Mouse (Mus musculus): Measurements from ENCODE around the gene Gm49416. TPM values are rescaled to one million over a fixed set of nuclear protein-coding genes. Genes with fewer than 3 reads are reported as not detected.
"Not testable (repeated sequence)": the region's sequence is repeated elsewhere in the genome, so short reads cannot be mapped to it uniquely, and the experiment has no call there.

Gm49416 gene
- polyA plus RNA-seq, 1 experiment from 2014 or later: not detected

- Histone ChIP-seq H3K4me3 (replicated peaks) (no peak within 1 kb of the TSS), H3K9me3 (replicated peaks) (no peaks in the 10 kb centered on the region), H3K27me3 (no peaks in the 10 kb centered on the region), H3K4me1 (peaks cover 27% of the 10 kb centered on the region), H3K27ac (no peak within 1 kb of the TSS), H3K9ac (no peak within 1 kb of the TSS), H3K36me3 (peaks cover 3% of the 10 kb centered on the region; the same call in 1 of the 2 replicates), H3K4me2 (no peak within 1 kb of the TSS)
- 77% methylated on average over 3 of the region's 3 CpGs for WGBS
- no peak for ATAC-seq (replicated peaks; ENCODE audit: low FRiP score)
These were observed 5.1 kb upstream of the Gm49416 start, which contains the start of the genes Lbhd1 and Gm49403 for GRCm38 (mm10) chr19:8883616-8884015. Gene Lbhd1, plus strand, starts transcription at chr19:8883732. Gene Gm49403, plus strand, starts transcription at chr19:8883930.

DNA sequence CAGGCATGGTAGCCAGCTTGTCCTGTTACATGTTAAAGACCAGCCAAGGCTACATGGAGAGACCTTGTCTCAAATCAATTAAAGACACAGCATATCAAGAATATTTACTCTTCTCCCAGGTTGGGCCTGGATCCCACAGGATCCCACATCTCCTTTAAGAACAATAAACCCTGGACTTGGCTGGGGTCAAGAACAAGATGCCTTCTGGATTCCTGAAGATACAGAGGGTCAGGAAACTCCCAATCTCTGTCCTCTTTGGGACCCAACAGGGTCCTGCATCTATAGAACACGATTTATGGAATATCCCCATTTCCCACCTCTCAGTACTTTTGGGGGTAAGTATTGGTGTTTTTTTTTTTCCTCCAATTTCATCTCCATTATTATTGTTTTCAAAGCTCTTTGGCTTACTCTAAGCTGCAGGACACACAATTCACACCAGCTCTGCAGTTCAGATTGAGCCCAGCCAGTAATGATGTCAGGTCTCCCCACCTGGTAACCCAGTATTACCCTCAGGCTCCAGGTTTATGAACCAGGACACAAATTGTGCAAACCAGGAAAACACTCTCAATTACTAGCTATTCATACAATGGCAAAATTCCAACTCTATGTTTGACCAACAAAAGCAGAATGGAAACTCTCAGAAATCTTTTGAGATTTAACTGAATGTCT lies 1.7 kb upstream of the Gm49416 start:
- Histone ChIP-seq H3K4me3 (replicated peaks) (peak overlapping the region; percentile 72; the same call in 1 of the 2 replicates), H3K36me3 (peaks cover 16% of the 10 kb centered on the region), H3K27me3 (no peaks in the 10 kb centered on the region), H3K4me2 (peak overlapping the region; percentile 56), H3K9ac (no peak overlapping the region), H3K27ac (peak overlapping the region; percentile 93), H3K4me1 (peaks cover 19% of the 10 kb centered on the region), H3K9me3 (replicated peaks) (no peaks in the 10 kb centered on the region)
- no peak for ATAC-seq (replicated peaks; ENCODE audit: low FRiP score)
- 59% methylated on average over 1 of the region's 1 CpGs for WGBS

DNA sequence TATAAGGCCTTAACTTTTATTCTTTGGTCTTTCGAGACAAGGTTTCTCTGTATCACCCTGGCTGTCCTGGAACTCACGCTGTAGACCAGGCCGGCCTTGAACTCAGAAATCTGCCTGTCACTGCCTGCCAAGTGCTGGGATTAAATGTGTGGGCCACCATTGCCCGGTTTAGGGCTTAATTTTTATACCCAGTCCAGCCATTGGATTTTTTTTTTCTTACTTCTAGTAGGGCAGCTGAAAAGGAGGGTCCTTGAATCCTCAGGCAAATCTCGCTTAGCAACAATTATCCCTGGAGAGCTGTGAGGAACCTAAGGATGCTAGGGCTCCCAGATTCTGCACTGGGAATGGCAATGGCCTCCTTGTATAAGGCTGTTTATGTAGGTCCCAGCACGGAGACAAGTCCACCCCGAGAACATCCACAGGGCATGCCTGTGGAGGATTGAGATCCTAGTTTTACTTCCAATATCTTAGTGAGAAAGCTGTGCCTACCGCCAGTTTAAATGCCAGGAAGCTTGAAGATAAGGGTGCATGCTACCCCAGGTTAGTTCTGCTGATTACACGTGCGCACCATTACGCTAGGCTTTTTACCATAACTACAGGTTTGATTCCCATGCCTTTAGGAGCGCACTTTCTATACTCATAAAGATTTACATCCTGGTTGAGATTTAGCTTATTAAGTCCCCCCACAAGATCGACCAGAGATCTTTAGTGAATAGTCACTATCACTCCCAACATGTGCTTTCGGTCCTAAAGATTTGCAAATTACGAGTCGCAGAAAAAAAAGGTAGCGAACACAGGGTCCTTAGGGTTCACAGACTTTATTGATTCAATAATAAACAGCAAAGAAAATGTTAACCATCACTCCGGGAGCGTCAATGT lies 902 bp upstream of the Gm49416 start:
- H3K36me3 ChIP-seq: peaks cover 16% of the 10 kb centered on the region
- H3K4me3 ChIP-seq (replicated peaks): peak overlapping the region; percentile 72
- H3K27me3 ChIP-seq: no peaks in the 10 kb centered on the region
- no peaks in the 10 kb centered on the region for H3K9me3 ChIP-seq (replicated peaks)
- WGBS: 14% methylated on average over 19 of the region's 19 CpGs
- H3K4me1 ChIP-seq: peaks cover 23% of the 10 kb centered on the region
- H3K9ac ChIP-seq: peak overlapping the region; percentile 78
- ATAC-seq (replicated peaks; ENCODE audit: low FRiP score): no peak
- H3K27ac ChIP-seq: peak overlapping the region; percentile 93
- peak overlapping the region; percentile 56 for H3K4me2 ChIP-seq

GRCm38 (mm10) chr19:8892829-8893766 lies 4.4 kb downstream of the Gm49416 start, which contains the start of gene Ints5:
Gene Ints5, plus strand, starts transcription at chr19:8893005.
- Histone ChIP-seq H3K4me1 (peaks cover 36% of the 10 kb centered on the region), H3K4me3 (replicated peaks) (peak within 1 kb of the TSS; percentile 79), H3K36me3 (peaks cover 43% of the 10 kb centered on the region), H3K27ac (peak within 1 kb of the TSS; percentile 91), H3K27me3 (no peaks in the 10 kb centered on the region), H3K4me2 (peak within 1 kb of the TSS; percentile 80), H3K9me3 (replicated peaks) (no peaks in the 10 kb centered on the region), H3K9ac (peak within 1 kb of the TSS; percentile 96)
- 2% methylated on average over 54 of the region's 54 CpGs for WGBS
- ATAC-seq (replicated peaks; ENCODE audit: low FRiP score): peak; percentile 63

DNA sequence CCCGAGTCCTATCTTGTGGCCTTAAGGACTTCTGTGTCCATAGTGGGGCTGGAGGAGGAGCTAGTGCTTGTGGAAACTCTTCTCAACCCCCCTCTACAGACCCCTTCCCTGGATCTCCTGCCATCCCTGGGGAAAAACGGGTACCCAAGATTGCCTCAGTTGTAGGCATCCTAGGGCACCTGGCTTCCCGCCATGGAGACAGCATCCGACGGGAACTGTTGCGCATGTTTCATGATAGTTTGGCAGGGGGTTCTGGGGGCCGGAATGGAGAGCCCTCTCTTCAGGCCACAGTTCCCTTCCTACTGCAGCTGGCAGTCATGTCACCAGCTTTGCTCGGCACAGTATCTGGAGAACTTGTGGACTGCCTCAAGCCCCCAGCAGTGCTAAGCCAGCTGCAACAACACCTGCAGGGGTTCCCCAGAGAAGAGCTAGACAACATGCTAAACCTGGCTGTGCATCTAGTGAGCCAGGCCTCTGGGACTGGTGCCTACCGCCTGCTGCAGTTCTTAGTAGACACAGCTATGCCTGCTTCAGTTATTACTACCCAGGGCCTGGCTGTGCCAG lies 6.8 kb downstream of the Gm49416 start:
- Histone ChIP-seq H3K27me3 (no peaks in the 10 kb centered on the region), H3K9ac (no peak overlapping the region), H3K4me2 (no peak overlapping the region), H3K9me3 (replicated peaks) (no peaks in the 10 kb centered on the region), H3K27ac (no peak overlapping the region), H3K36me3 (peaks cover 42% of the 10 kb centered on the region), H3K4me3 (replicated peaks) (no peak overlapping the region), H3K4me1 (peaks cover 43% of the 10 kb centered on the region)
- WGBS: 91% methylated on average over 9 of the region's 9 CpGs
- ATAC-seq (replicated peaks; ENCODE audit: low FRiP score): no peak

DNA sequence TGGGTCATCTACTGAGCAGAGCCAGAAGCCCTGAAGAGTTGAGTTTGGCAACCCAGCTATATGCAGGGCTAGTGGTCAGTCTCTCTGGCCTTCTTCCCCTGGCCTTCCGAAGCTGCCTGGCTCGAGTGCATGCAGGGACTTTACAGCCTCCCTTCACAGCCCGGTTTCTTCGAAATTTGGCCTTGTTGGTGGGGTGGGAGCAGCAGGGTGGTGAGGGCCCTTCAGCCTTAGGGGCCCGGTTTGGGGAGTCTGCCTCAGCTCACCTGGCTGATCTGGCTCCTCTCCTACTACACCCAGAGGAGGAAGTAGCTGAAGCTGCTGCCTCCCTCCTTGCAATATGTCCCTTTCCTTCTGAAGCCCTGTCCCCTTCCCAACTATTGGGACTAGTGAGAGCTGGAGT lies 7.5 kb downstream of the Gm49416 start:
- H3K4me2 ChIP-seq; H3K9me3 ChIP-seq (replicated peaks); ATAC-seq (replicated peaks; ENCODE audit: low FRiP score); H3K9ac ChIP-seq; H3K4me3 ChIP-seq (replicated peaks); H3K27me3 ChIP-seq; H3K27ac ChIP-seq: not testable (repeated sequence)
- Histone ChIP-seq H3K36me3 (peaks cover 42% of the 10 kb centered on the region), H3K4me1 (peaks cover 43% of the 10 kb centered on the region)
- 87% methylated on average over 5 of the region's 5 CpGs for WGBS

DNA sequence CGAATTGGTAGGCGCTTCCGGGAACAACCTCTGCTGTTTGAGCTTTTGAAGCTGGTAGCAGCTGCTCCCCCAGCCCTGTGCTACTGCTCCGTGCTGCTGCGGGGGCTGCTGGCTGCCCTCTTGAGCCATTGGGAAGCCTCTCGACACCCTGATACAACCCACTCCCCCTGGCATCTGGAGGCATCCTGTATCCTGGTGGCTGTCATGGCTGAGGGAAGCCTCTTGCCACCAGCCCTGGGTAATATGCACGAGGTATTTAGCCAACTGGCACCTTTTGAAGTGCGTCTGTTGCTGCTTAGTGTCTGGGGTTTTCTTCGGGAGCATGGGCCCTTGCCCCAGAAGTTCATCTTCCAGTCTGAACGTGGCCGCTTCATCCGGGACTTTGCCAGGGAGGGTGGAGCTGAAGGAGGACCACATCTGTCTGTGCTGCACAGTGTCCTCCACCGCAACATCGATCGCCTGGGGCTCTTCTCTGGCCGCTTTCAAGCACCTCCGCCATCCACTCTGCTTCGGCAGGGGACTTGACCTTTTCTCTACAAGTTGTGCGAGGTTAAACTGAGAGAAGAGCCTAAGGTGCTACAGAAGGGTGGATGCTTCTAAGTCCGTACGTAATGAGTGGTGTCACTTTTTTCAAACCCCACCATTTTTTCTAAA lies 8.6 kb downstream of the Gm49416 start:
- Histone ChIP-seq H3K4me2 (peak overlapping the region; percentile 63), H3K36me3 (peaks cover 46% of the 10 kb centered on the region), H3K27ac (peak overlapping the region; percentile 93), H3K4me3 (replicated peaks) (peak overlapping the region; percentile 71), H3K4me1 (peaks cover 43% of the 10 kb centered on the region), H3K9ac (peak overlapping the region; percentile 46)
- not testable (repeated sequence) for H3K27me3 ChIP-seq; H3K9me3 ChIP-seq (replicated peaks)
- WGBS: 19% methylated on average over 21 of the region's 21 CpGs
- peak; percentile 47 for ATAC-seq (replicated peaks; ENCODE audit: low FRiP score)

DNA sequence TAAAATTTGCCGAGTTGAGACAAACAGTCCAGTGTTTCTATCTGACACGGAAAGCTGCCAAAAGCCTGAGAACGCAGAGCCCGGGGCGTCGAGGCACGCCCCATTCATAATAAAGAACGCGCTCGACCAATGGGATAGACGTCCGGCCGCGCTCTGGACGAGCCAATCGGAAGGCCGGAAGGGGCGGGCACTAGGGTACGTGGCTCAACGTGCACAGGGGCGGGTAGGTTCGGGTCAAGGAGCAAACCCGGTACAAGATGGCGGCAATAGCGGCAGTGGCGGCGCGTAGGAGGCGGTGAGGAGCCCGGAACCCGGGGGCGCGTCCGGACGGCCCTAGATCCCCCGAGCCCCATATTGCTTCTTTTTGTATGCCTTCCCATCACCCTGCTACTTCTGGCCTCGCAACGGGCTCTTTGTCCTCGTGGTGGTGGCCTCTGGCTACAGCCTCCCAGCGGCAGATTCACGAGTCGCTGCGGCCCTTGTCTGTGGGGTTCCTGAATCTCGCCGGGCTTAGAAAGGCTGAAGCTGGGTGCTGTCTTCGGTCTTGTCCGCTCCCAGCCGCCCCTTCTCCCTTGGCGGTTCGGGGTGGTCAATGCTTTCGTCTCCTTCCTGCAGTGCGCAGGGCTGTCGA lies 9.3 kb downstream of the Gm49416 start, which contains the start of gene Ganab:
TSS of gene Ganab (plus strand) at position 207 of the 631 bp plus-strand sequence.
- peak within 1 kb of the TSS; percentile 63 for H3K4me2 ChIP-seq
- peak within 1 kb of the TSS; percentile 93 for H3K27ac ChIP-seq
- peak; percentile 98 for ATAC-seq (replicated peaks; ENCODE audit: low FRiP score)
- WGBS: under 1% methylated on average over 53 of the region's 53 CpGs
- peaks cover 40% of the 10 kb centered on the region for H3K4me1 ChIP-seq
- H3K4me3 ChIP-seq (replicated peaks): peak within 1 kb of the TSS; percentile 71
- no peaks in the 10 kb centered on the region for H3K9me3 ChIP-seq (replicated peaks)
- H3K9ac ChIP-seq: peak within 1 kb of the TSS; percentile 86
- H3K27me3 ChIP-seq: no peaks in the 10 kb centered on the region
- peaks cover 51% of the 10 kb centered on the region for H3K36me3 ChIP-seq

DNA sequence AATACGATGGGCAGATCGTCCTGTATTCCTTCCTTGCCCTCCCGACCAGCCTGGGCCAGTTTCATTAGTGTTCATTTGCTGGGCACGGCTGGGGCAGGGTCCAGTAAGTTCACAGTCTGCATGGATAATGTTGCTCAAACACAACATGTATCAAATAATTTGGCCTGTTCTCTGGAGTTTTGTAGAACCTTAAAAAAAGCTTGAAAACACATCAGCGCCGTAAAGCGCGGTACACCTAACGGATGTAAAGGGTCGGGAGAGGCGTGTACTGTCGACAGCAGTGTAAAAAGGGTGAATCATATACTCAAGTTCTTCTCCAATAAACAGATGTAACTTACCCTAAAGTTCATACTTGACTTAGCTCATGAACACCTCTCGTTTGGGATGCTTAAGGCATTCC lies 9.8 kb downstream of the Gm49416 start:
- ATAC-seq (replicated peaks; ENCODE audit: low FRiP score): no peak; the same call in 1 of the 2 replicates
- Histone ChIP-seq H3K27ac (peak overlapping the region; percentile 93), H3K4me3 (replicated peaks) (peak overlapping the region; percentile 71), H3K9ac (peak overlapping the region; percentile 86), H3K9me3 (replicated peaks) (no peaks in the 10 kb centered on the region), H3K4me2 (peak overlapping the region; percentile 63), H3K4me1 (peaks cover 36% of the 10 kb centered on the region), H3K36me3 (peaks cover 57% of the 10 kb centered on the region), H3K27me3 (no peaks in the 10 kb centered on the region)
- WGBS: 3% methylated on average over 13 of the region's 13 CpGs

GRCm38 (mm10) chr19:8899079-8899478 lies 10.4 kb downstream of the Gm49416 start:
- Histone ChIP-seq H3K4me2 (peak overlapping the region; percentile 63), H3K4me1 (peaks cover 31% of the 10 kb centered on the region), H3K27me3 (no peaks in the 10 kb centered on the region), H3K36me3 (peaks cover 62% of the 10 kb centered on the region), H3K4me3 (replicated peaks) (peak overlapping the region; percentile 71), H3K27ac (no peak overlapping the region), H3K9me3 (replicated peaks) (no peaks in the 10 kb centered on the region), H3K9ac (peak overlapping the region; percentile 86)
- no peak for ATAC-seq (replicated peaks; ENCODE audit: low FRiP score)
- WGBS: 22% methylated on average over 3 of the region's 3 CpGs

Data from kidney, embryonic 15.5 days (tissue).